Mouse (Mus musculus) gastrocnemius, postnatal 4 days (tissue): ENCODE results near the gene Cpsf7. TPM values are rescaled to one million over a fixed set of nuclear protein-coding genes. Genes with fewer than 3 reads are reported as not detected.
"Not testable (repeated sequence)": the region's sequence is repeated elsewhere in the genome, so short reads cannot be mapped to it uniquely, and the experiment has no call there.

Source experiments
- DNase-seq, 2 experiments: peaks; one replicate each; pipeline ENCODE4 v3.0.0; 2021 to 2022; ENCODE audit warnings: low spot score in 2 of 2, mixed read lengths in 2 of 2
- total RNA-seq, 2 experiments: library from RNA; stranded (reverse); gene quantifications; 2 replicates each; pipeline ENCODE4 v1.2.3; 2021

The Cpsf7 gene
- total RNA-seq, 2 experiments from 2014 or later, result 40.5 to 53.0 TPM

- DNase-seq, result not testable (repeated sequence)
Observed at GRCm38 (mm10) chr19:10557837-10558375, 32.8 kb downstream of the Cpsf7 start.

GRCm38 (mm10) chr19:10560108-10560507 is 35.0 kb downstream of the Cpsf7 start:
- no peak for DNase-seq

GRCm38 (mm10) chr19:10561558-10562314 is 36.7 kb downstream of the Cpsf7 start:
- DNase-seq, result no peak

- DNase-seq, result no peak
Observed at GRCm38 (mm10) chr19:10562351-10562750, 37.3 kb downstream of the Cpsf7 start.

- DNase-seq, result no peak
Observed at GRCm38 (mm10) chr19:10564278-10564677, 39.2 kb downstream of the Cpsf7 start.

- no peak for DNase-seq
Observed at GRCm38 (mm10) chr19:10565217-10565616, 40.2 kb downstream of the Cpsf7 start.

- no peak for DNase-seq
Observed at GRCm38 (mm10) chr19:10569627-10570026, 44.6 kb downstream of the Cpsf7 start.

- peak; percentile 71 to 90 for DNase-seq
Observed at GRCm38 (mm10) chr19:10576690-10577561, 51.9 kb downstream of the Cpsf7 start, which contains the start of the genes Cyb561a3 and Tmem138. Gene Cyb561a3 (plus strand): TSS chr19:10577172. Gene Tmem138 (minus strand): TSS chr19:10577362.

- DNase-seq, result no peak
Observed at GRCm38 (mm10) chr19:10580102-10580501, 55.0 kb downstream of the Cpsf7 start.

GRCm38 (mm10) chr19:10580761-10581160 is 55.7 kb downstream of the Cpsf7 start:
- no peak for DNase-seq

GRCm38 (mm10) chr19:10581984-10582383 is 56.9 kb downstream of the Cpsf7 start:
- no peak for DNase-seq

- DNase-seq, result no peak
Observed at GRCm38 (mm10) chr19:10583550-10584146, 58.6 kb downstream of the Cpsf7 start.

GRCm38 (mm10) chr19:10585112-10585511 is 60.0 kb downstream of the Cpsf7 start:
- no peak for DNase-seq

GRCm38 (mm10) chr19:10587231-10587630 is 62.2 kb downstream of the Cpsf7 start:
- no peak for DNase-seq

- DNase-seq, result no peak
Observed at GRCm38 (mm10) chr19:10589127-10589857, 64.2 kb downstream of the Cpsf7 start.

- no peak for DNase-seq
Observed at GRCm38 (mm10) chr19:10590301-10590700, 65.2 kb downstream of the Cpsf7 start.

- no peak for DNase-seq
Observed at GRCm38 (mm10) chr19:10591659-10592377, 66.8 kb downstream of the Cpsf7 start.
